Mouse (Mus musculus) R1 (cell line): ENCODE measurements around the gene Nme4.
"Not testable (repeated sequence)": the region's sequence is repeated elsewhere in the genome, so short reads cannot be mapped to it uniquely, and the experiment has no call there.

Source experiments
- DNase-seq: peaks from one replicate; pipeline ENCODE4 v3.0.0-alpha.2; 2018; ENCODE audit warnings: low read depth, low spot score

Nme4 gene

DNA sequence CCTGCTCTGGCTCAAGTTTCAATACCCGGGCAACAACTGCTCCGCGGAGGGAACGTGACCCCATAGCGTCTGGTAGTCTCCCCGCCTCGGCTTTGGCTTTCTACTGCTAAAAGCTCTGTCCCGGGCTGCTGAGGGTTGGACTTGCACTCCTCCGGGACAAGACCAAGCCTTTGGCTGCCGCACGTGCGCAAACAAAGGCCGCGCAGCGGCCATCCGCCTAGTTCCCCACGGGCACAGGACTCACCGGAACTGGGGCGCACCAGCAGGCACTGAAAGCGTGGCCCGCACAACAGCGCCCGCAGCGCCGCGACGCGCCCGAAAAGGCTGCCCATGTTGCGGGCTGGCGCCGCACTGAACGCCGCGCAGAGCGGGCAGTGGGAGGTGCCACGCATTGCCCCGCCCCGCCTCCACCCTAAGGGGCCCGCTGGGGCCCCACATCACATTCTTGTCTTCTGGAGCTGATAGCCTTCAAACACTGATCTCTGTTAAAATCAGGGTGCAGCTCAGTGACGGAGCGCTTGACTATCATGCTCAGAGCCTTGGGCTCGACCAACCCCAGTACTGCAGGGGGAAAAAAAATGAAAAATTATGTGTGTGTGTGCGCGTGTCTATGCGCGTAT, at the start of gene Nme4:
Gene Nme4, minus strand, starts transcription at position 482 of the 620 bp plus-strand sequence.
- DNase-seq = peak; percentile 76

DNA sequence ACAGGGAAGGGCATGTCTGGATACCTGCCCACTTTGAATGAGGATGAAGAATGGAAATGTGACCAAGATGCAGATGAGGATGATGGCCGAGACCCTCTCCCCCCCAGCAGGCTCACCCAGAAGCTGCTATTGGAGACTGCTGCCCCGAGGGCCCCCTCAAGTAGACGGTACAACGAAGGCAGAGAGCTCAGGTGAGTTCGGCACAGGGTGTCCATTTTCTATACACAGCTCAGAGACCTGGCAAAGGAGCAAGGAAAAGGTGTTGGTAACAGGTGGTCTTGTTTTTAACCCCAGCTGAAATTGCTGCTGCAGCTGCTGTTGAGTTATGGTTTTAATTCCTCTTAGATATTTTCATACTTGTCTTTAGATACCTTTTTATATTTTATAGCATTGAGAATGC, 48.0 kb upstream of the Nme4 start:
- DNase-seq = no peak

DNA sequence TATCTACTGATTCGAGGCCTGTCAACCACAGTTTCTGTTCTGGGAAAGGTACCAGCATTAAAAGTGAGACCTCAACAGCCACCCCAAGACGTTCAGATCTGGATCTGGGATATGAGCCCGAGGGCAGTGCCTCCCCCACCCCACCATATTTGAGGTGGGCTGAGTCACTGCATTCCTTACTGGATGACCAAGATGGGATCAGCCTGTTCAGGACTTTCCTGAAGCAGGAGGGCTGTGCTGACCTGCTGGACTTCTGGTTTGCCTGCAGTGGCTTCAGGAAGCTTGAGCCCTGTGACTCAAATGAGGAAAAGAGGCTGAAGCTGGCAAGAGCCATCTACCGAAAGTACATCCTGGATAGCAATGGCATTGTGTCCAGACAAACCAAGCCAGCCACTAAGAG, 47.4 kb upstream of the Nme4 start:
- DNase-seq = no peak

DNA sequence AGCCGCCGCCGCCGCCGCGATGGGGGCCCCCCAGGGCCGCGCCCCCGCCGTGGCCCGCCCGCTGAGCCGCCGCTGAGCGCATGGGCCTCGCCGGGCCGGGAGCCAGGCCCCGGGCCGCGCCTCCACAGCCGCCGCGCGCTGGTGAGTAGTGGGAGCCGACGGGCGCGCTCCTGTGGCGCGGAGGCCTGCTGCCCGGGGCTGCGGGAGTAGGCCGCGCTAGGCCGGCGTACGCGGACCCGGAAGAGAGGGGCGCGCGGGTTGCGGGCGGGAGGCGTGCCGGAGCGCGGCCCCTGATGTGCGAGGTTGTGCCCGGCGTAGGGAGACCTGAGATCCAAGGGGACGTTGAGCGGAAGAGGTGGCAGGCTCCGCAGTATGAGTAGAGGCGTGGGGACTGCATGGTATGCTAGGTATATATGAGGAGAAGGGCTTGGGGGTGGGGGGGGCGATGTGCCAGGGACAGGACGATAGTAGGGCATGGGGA, 43.5 kb upstream of the Nme4 start:
- peak; percentile 59 for DNase-seq

DNA sequence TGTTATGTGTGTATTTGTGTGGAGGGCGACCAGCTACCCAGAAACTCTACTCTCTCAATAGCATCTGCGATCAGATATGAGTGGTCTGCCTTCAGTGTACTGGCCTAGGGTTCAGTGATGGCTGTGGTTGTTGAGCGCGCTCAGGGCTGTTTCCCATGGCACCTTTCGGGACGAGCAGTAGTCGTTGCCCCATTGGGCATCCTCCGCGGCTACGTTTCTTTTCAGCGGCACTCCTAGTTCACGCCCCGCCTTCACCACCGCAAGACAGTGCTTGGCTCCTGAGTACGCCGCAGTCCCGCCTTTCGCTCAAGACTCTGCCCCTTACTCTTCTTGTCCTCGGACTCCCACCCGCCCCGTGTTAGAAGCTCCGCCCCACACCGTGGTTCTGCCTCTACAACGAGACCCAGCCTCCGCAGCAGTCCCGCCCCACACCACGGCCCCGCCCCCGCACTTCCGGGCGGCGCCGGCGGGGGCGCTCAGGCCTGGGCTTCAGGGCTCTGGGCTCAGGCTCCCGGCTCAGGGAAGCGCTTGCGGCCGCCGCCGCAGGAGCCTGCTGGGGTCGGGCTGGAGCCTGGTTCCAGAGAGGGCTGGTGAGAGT, 42.9 kb upstream of the Nme4 start, which contains the start of gene Axin1:
Gene Axin1, plus strand, starts transcription at position 450 of the 598 bp plus-strand sequence.
- peak; percentile 100 for DNase-seq

DNA sequence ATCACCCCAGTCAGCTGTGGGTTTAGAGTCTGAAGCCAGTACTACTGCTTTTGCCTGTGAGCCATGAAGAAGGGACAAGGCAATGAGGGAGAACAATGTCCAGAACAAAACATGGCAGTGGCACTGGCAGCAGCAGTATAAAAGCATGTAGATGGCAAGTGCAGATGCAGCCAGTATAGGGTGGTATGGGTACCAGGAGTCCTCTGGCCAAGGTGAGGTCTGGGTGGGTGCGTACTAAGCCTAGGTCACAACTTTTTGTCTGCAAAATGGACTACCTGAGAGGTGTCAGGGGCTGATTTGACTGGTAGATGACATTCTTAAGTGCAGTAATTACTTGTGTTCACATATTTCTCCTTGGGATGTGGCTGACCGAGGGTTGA, 42.3 kb upstream of the Nme4 start:
- no peak for DNase-seq

DNA sequence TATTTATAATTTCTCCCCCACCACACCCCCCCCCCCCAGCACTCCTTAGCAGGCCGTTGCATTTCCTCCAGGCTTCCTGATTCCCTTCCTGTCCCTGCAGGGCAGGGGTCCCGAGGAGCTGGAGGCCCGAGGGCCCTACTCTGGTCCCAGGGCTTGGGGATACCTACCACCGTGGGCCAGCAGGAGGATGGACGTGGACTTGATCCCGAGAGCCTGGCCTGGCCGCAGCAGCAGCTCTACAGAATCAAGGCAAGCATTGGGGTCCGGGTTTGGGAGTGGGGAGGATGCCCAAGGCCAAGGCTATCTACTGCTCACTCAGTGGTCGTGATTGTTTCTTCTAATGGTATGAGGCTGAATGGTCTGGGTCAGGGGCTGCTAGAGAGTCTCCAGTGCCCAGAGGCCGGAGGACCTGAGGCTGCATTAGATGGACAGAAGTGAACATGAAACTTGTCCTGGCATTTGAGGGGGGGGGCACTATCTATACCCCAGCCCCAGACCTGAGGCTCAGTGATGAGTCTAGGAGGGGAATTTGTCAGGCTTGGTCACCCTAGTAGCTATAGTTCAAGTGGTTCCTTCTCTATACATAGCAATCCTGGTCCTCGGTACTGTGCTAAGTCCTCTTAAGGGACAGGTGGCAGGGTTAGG, 41.8 kb upstream of the Nme4 start:
- DNase-seq = no peak

DNA sequence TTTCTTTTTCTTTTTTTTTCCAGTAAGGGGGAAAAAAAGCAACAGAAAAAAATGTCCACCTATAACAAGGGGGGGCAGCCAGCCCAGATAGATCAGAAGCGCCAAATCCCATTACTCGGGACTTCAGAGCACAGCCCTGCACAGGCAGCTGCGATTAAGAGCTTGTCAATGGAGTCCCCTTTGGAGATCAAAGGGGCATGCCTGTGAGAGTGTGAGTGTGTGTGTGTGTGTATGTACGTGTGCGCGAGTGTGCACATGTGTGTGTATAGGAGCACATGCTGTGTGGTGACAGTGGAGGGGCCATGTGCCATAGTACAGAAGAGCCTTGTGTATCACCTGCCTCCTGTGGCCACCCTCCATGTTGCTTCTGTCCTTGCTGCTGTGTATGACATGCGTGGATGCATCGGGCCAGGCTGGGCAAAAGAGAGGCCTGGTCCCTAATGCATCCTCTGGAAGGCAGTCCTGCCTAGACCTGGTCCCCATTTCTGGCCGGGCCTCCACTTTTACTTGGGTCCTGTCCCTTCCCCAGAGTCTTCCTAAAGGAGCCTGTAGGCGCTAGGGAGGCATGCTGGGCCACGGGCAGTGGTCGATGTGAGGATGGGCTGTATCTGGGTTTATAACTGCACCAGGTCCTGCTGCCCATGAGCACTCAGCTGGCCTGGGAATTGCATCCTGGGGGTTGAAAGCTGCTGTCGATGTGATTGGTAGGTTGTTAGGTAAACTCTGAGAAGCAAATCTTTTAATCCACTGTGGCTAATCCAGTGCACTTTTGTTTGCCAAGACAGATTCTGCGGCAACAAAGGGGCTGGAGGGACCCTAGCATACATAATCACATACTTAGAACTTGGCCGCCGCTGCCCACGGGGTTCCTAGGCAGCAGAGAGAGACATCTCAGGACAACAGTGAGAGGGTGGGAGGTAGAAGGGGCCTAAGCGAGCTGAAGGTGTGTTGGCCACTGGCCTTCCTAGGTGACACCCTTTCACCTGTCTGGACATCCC, 36.8 kb upstream of the Nme4 start:
- no peak for DNase-seq

DNA sequence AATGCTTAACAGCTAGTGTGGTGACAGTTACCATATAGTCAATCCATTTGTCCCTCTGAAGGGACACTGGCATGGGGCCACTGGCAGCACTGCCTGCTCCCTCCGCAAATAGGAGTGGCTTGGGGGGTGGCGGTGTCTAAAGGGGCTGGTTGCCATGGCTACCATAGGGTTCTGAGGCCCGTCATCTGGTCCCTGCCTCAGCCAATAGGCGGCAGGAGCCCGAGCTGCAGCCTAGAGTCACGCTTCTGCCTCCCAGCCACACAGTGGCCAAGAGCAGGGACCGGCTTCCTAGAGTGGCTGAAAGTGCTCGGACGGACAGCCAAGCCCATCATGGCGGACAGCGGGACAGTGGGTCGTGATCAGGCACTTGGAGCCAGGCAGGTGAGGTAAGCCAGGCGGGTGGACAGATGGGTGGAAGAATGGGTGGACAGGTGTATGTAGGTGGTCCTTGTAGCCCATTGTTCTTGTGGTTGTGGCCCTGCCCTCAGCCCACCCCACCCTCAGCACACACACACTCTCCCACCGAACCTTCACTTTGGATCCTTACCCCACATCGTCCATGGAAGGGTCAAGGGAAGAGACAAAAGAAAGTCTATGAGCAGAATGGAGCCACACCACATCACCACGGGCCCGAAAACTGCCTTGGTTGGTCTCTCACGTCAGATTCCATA, 35.8 kb upstream of the Nme4 start:
- peak; percentile 74 for DNase-seq

DNA sequence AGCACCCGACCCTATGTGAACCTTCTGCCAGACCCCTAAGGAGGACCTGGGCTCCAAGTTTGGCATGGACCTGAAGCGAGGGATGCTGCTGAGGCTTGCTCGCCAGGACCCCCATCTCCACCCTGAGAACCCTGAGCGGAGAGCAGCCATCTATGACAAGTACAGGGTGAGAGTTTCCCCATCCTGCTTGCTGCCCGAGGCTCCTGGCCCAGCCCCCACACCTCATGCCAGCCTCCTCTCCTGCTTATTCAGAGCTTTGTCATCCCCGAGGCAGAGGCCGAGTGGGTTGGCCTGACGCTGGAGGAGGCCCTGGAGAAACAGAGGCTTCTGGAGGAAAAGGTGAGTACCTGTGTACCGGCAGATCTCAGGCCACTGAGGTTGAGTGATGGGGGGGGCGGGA, 29.8 kb upstream of the Nme4 start:
- DNase-seq = no peak

DNA sequence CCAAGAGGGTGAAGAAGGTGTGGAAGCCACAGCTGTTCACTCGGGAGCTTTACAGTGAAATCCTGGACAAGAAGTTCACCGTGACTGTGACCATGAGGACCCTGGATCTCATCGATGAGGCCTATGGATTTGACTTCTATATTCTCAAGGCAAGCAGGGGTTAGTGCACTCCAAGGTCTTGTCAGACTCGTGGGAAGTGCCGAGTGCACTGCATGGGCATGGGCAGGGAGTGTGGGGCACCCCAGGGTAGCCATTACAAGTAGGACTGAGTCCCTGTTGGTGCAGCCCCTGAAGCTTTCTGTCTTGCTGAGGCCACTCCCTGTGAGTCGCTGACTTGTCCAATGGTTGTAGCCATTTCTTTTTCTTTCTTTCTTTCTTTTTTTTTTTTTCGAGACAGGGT, 29.2 kb upstream of the Nme4 start:
- no peak for DNase-seq

DNA sequence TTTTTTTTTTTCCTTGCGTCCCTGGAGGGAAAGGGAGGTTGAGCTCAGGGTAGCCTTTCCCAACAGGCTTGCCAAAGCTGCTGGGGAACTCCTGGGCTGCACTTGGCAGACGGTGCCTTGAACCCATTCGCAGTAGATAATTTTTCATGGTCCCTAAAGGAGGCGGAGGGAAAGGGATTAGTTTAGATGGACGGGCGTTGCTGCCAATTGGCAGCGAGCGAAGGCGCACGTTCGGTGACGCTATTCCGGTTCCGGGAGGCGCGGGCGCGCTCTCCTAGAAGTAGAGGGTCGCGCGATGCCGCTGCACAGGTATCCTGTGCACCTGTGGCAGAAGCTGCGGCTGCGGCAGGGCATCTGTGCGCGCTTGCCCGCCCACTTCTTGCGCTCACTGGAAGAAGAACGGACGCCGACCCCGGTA, 27.9 kb upstream of the Nme4 start, which contains the start of gene Mrpl28:
Gene Mrpl28, plus strand, starts transcription at position 234 of the 418 bp plus-strand sequence.
- peak; percentile 98 for DNase-seq

DNA sequence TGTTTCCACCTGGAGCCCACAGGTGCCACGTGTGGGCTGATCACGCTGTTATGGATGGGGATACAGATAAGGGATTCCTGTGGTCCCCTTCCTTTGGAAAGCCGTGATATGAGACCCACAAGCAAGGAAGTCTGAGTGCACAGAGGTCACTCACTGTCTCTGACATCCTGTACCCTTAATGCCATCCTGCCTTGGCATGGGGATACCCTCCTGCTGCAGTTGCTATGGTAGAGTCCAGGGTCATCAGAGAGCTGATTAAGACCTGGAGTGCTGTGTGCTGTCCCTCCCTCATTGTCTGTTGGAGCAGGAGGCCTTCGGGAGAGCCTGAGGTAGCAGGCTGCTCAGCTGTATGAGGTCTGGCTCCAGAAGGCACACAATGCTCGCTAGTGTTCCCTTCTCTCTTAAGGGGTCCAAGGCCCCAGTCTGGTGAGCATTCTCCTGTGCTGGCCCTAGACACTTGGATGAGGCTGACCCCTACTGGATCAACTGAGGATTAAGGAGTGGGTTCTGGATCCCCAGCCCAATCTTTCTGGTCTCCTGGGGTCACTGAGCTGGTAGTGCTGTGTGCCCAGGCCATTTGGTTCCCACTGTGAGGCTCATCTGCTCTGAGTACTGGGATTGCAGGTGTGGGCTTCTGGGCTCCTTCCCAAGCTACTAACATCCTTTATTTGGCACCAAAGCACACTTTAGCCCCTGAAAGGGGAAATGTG, 27.2 kb upstream of the Nme4 start:
- no peak for DNase-seq

DNA sequence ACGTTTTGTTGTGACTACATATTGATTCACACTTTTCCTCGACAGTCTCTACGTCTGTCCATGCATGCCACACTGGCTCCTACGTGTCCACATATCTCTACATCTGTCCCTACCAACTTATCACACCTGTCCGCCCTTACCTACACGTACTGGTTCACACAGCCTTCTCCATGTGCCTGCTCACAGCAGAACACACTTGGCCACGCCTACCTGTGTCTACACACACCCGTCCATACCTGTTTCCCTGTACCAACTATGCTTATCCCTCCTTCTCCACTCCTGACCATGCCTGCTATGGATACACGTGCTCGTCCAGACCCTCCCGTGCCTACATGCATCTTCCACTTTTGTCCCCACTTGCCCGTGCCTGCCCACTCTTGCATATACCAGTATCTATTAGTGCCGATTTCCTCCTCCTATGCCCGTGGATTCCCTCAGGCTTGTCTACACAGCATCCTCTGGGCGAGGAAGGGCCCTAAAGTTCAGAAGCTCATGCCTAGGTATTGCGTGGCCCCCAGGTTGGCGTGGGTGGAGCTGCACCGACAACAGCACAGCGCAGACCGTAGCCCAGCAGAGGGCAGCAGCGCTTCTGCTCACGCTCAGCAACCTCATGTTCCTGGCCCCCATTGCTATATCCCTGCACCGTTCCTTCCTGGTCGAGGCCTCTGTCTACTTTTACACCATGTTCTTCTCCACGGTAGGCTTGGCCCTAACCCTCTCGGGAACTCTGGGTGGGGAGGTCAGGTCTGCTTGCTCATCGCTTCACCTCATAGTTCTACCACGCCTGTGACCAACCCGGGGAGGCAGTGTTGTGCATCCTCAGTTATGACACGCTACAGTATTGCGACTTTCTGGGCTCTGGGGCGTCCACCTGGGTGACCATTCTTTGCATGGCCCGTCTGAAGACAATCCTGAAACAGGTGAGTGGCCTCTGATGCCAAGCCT, 24.6 kb upstream of the Nme4 start:
- DNase-seq = peak; percentile 65

DNA sequence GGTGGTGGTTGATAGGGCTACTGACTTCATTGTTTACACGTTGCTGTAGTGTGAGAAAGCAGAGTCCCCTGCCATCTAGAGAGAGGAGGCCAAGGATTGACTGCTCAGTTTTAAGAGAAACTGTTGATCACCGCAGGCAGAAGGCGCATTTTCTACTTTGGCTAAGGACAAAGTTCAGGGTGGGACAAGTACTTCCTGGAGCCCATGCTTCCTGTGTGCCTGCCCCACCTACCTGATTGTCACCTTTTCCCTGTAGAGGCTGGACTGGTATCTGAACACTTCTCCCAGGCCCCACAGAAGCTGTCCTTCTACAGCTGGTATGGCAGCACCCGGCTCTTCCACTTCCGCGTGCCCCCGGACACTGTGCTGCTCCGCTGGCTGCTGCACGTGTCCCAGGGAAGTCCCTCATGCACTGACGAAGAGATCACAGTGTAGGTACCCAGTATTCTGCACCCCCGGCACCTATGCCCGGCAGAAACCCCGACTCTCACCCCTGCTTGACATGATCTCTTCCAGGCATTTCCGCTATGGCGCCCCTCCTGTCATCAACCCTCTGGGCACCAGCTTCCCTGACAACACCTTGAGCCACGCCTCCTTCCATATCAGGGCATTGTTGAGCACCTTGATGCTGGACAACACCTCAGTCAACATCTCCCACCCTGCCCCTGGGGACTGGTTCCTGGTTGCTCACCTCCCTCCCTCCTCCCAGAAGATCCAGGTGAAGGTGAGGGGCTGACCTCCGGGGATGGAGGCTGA, 21.3 kb upstream of the Nme4 start:
- DNase-seq = no peak

DNA sequence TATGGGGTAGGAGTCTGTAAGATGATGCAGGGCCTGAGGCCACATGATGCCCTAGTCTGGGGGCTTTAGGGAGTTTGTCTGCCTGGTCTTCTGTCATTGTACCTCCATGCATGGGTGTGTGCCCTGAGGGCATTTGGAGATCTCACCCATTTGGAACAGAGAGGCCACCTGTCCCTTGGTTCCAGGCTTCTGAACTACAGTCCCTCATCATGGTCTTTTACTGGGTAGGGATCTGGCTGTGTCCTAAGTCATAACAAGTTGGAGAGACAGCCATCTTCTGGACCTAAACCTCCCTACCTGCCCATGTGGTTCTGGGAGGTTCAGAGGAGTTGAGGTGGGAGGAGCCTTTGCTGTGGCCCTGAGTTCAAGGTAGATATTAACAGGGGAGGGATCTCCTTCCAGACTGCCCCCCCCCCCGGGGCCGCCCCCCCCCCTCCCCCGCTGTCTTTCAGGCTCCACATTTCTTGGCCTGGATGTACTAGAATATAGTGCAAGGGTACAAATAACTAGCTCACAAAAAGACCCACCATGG, 20.6 kb upstream of the Nme4 start:
- DNase-seq = no peak

DNA sequence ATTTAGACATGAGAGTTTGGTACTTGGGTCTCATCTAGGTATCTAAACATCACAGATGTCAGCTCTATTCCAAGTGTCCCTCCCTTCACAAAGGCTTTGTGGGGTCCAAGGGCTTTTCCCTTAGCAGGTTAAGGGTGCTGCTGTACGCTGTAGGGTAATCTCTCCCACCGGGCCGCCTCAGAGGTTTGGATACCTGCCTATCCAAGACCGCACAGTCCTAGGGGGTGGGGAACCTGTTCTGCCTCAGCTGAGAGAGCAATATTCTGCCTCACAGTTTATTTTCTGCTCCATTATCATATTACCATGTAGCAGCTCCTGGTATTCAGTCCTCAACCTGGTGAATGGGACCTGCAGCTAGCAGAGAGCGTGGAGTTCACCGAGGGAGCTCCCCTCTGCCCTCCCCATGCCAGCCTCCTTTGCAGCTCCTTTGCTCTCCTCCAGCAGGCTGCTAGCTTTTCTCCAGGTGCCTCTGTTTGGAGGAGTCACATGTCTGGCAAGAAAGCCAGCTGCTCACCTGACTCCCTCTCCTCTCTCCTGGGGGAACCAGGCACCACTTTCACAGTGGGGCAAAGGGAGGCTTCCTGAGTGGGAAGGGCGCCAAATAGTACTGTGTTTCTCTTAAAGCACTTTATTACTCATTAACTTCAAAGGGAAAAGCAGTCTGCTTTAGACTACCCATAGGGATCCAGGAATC, 19.9 kb upstream of the Nme4 start:
- DNase-seq = no peak

DNA sequence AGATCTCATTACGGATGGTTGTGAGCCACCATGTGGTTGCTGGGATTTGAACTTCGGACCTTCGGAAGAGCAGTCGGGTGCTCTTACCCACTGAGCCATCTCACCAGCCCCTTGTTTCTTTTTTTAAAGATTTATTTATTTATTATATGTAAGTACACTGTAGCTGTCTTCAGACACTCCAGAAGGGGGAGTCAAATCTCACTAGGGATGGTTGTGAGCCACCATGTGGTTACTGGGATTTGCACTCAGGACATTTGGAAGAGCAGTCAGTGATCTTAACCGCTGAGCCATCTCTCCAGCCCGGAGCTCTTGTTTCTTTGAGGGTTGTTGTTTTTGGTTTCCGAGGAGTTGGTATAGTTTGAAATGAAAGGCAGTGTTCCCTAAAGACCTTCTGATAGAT, 19.1 kb upstream of the Nme4 start:
- not testable (repeated sequence) for DNase-seq
